Mouse (Mus musculus) heart, embryonic 11.5 days (tissue): Measurements from ENCODE around the gene Apoh. TPM values are rescaled to one million over a fixed set of nuclear protein-coding genes. Genes with fewer than 3 reads are reported as not detected.

Experiments
- ATAC-seq: fragments of 200-750 bp; cut with Nextera tagmentation; replicated peaks from 2 replicates; pipeline ENCODE4 v1.8.0; 2017; ENCODE audit warnings: moderate library complexity; ENCODE audit not compliant: insufficient number of reproducible peaks, low FRiP score, low TSS enrichment
- H3K27ac ChIP-seq: fragments of 300-500 bp; sonication (generic); 2 replicates; pipeline ENCODE4 v1.5.1; 2014; ENCODE audit warnings: mild to moderate bottlenecking, low read depth, low read length
- H3K27me3 ChIP-seq: fragments of 300-500 bp; sonication (generic); 2 replicates; pipeline ENCODE4 v1.6.1; 2014; ENCODE audit warnings: mild to moderate bottlenecking, low read length, mixed read lengths; ENCODE audit not compliant: control insufficient read depth, insufficient read depth
- H3K36me3 ChIP-seq: fragments of 300-500 bp; sonication (generic); 2 replicates; pipeline ENCODE4 v1.6.1; 2014; ENCODE audit warnings: mild to moderate bottlenecking, low read length, moderate library complexity, mixed read lengths; ENCODE audit not compliant: control insufficient read depth, insufficient read depth
- H3K4me1 ChIP-seq: fragments of 300-500 bp; sonication (generic); 2 replicates; pipeline ENCODE4 v1.6.1; 2014; ENCODE audit warnings: low read length; ENCODE audit not compliant: control insufficient read depth, insufficient read depth
- H3K4me2 ChIP-seq: fragments of 300-500 bp; sonication (generic); 2 replicates; pipeline ENCODE4 v1.6.1; 2014; ENCODE audit warnings: mild to moderate bottlenecking, moderate library complexity
- H3K4me3 ChIP-seq: fragments of 300-500 bp; sonication (generic); 2 replicates; pipeline ENCODE4 v1.5.1; 2014; ENCODE audit warnings: low read depth, low read length
- H3K9ac ChIP-seq: fragments of 300-500 bp; sonication (generic); 2 replicates; pipeline ENCODE4 v1.6.1; 2014; ENCODE audit warnings: mild to moderate bottlenecking, low read depth, low read length, moderate library complexity
- H3K9me3 ChIP-seq: fragments of 300-500 bp; sonication (generic); replicated peaks from 2 replicates; pipeline ENCODE4 v1.6.1; 2016; ENCODE audit warnings: low read length; ENCODE audit not compliant: control insufficient read depth
- WGBS: fragments of 180-500 bp; shearing (Covaris S2); extraction: QIAGEN DNeasy Blood & Tissue Kit; methylation state at CpG from one replicate; pipeline ENCODE4 v1.1.7; 2014; ENCODE audit not compliant: insufficient replicate concordance; 5-methylcytosine and 5-hydroxymethylcytosine counted together
- polyA plus RNA-seq: library from polyadenylated mRNA; unstranded; fragments of >200 nt; fragmentation: Nextera tagmentation; extraction: Ambion mirVana; gene quantifications from 2 replicates; pipeline ENCODE4 v1.2.1, GENCODE M21; 2014

The Apoh gene
- polyA plus RNA-seq, 1 experiment from 2014 or later = 0.26 TPM

DNA sequence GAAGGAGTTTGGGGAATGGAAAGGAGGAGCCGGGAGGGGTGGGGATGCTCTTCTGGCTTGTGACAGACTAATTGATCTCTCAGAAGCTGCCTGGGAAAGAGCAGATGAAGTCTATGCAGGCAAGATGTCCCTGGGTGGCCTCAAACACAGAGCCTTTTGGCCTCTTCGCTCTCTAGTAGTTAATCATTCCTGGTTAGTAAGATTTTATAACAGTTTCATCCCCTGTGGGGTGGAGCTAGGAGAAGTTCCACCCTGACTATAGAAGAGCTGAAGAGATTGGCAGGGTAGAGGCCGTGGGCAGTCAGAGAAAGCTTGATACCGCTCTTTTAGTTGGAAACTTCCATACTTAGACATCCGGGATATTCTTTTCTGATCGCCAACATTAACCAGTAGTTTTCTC, 15.8 kb downstream of the Apoh start:
- no peak overlapping the region for H3K4me2 ChIP-seq
- H3K36me3 ChIP-seq = no peaks in the 10 kb centered on the region
- H3K27me3 ChIP-seq = no peaks in the 10 kb centered on the region
- ATAC-seq = no peak
- no peak overlapping the region for H3K4me3 ChIP-seq
- no peak overlapping the region for H3K27ac ChIP-seq
- H3K9me3 ChIP-seq = no peaks in the 10 kb centered on the region
- H3K4me1 ChIP-seq = no peaks in the 10 kb centered on the region
- 76% methylated on average over 6 of the region's 6 CpGs for WGBS
- no peak overlapping the region for H3K9ac ChIP-seq

DNA sequence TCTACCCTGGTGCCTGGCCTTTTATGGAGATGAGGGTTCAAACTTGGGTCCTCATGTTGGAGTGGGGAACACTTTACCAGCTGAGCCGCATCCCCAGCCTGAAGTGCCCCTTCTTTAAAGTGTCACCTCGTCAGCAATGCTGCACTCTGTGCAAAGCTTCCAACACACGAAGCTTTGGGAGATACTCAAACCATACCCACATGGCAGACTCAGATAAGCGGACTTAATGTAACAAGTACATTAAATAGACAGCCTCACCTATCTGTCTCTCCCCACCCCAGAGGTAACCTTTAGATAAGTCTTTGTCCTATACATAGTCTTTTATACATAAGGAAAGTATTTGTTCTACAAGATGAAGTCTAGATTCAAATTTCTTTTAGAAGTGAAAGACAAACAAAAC, 17.8 kb downstream of the Apoh start:
- Histone ChIP-seq H3K4me2 (no peak overlapping the region), H3K9me3 (no peaks in the 10 kb centered on the region), H3K4me3 (no peak overlapping the region), H3K4me1 (peaks cover 7% of the 10 kb centered on the region), H3K9ac (no peak overlapping the region), H3K27me3 (no peaks in the 10 kb centered on the region), H3K36me3 (no peaks in the 10 kb centered on the region), H3K27ac (no peak overlapping the region)
- no peak for ATAC-seq
- WGBS = 55% methylated on average over 4 of the region's 4 CpGs

DNA sequence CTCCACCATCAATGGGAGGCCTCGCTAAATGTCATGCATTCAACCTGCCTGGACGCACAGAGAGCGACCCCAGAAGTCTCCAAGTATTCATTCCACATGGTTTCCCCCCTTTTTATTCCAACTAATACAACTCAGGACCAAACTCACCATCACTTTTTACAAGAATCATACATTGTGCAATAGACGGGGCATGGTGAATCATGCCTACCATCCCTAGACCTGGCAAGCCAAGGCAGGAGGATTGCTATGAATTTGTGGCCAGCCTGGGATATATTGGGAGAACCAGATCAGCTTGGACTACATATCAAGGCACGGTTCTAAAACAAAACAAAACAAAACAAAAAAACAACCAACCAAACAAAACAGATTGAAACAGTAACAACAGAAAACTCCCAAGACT, 19.8 kb downstream of the Apoh start:
- H3K36me3 ChIP-seq = no peaks in the 10 kb centered on the region
- no peak overlapping the region for H3K9ac ChIP-seq
- H3K4me3 ChIP-seq = no peak overlapping the region
- H3K9me3 ChIP-seq = no peaks in the 10 kb centered on the region
- ATAC-seq = no peak
- no peak overlapping the region for H3K27ac ChIP-seq
- no peaks in the 10 kb centered on the region for H3K27me3 ChIP-seq
- no peak overlapping the region for H3K4me2 ChIP-seq
- peaks cover 7% of the 10 kb centered on the region for H3K4me1 ChIP-seq
- WGBS = 81% methylated on average over 5 of the region's 5 CpGs

DNA sequence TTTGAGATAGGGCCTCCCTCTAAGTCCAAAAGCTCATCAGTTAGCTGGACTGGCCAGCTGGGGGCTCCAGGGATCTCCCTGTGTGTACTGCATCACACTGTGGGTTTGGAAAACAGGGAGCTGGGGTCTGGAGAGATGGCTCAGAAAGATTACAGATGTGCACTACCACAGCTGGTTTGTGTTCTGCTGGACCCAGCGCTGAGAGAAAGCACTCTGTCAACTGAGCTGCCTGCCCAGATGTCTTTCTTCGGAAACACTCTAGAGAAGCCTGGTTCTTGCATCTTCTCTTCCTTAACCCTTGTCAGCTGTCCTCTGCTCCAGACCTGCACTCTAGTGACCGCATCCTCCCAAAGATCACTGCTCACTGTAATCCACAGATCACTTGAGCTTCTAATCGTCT, 20.8 kb downstream of the Apoh start:
- Histone ChIP-seq H3K4me1 (peaks cover 7% of the 10 kb centered on the region), H3K4me2 (no peak overlapping the region), H3K27ac (no peak overlapping the region), H3K36me3 (no peaks in the 10 kb centered on the region), H3K27me3 (no peaks in the 10 kb centered on the region), H3K9me3 (no peaks in the 10 kb centered on the region), H3K9ac (no peak overlapping the region; the same call in 1 of the 2 replicates), H3K4me3 (no peak overlapping the region)
- WGBS = 52% methylated on average over 4 of the region's 4 CpGs
- ATAC-seq = no peak

DNA sequence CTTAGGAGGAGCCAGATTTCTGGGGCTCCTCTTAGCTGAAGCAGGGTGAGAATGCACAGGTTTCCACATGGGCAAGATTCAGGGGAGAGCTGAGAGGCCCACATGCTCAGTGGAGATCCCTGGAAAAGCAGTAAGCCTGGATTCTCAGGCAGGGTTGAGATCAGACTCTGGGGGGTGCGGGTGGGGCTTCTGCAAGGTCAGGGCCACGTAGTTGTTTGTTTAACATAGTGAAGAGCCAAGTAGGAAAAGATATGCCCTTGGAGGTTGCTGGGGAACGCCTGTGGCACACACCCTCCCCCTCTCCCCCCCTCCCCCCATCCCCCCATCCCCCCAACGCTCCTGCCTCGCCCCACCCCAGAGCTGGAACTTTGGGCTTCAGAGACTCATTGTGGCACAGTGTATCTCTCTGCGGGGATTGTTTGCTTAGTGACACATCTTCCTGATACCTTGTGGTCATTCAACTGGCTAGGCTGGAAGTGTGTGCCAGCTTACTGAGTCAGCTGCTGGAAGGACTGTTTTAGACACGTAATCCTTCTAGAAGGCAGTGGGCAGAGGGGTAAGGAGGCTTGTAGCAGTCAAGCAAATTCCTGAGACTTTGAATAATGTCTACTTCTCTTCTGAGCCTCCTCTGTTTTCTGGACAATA, 21.9 kb downstream of the Apoh start:
- H3K4me1 ChIP-seq = peaks cover 7% of the 10 kb centered on the region
- WGBS = 37% methylated on average over 6 of the region's 7 CpGs
- no peak for ATAC-seq

DNA sequence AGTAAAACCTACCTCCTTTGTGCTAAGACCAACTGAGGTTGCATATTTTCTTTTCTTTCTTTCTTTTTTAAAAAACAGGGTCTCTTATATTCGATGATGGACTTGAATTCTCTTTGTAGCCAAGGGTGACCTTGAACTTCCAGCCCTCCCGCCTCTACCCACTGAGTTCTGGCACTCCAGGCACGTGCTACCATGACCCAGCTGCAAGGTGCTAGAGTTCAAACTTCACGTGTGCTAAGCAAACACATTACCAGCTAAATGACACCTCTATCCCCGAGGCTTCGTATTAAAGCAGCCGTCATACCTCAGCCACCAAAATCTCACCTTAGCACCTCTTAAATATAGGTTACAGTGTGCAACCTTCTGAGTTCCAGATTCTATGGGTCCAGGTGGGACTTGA, 22.4 kb downstream of the Apoh start:
- WGBS = 68% methylated on average over 7 of the region's 7 CpGs
- Histone ChIP-seq H3K4me3 (no peak overlapping the region), H3K27me3 (no peaks in the 10 kb centered on the region), H3K9me3 (no peaks in the 10 kb centered on the region), H3K4me1 (peaks cover 7% of the 10 kb centered on the region), H3K27ac (no peak overlapping the region), H3K4me2 (no peak overlapping the region), H3K36me3 (no peaks in the 10 kb centered on the region), H3K9ac (no peak overlapping the region)
- no peak for ATAC-seq

More for the DNA sequence above, 21.9 kb downstream of the Apoh start:
- Histone ChIP-seq H3K36me3 (no peaks in the 10 kb centered on the region), H3K4me3 (no peak overlapping the region), H3K4me2 (no peak overlapping the region), H3K9me3 (no peaks in the 10 kb centered on the region), H3K27me3 (no peaks in the 10 kb centered on the region), H3K9ac (no peak overlapping the region), H3K27ac (no peak overlapping the region)

DNA sequence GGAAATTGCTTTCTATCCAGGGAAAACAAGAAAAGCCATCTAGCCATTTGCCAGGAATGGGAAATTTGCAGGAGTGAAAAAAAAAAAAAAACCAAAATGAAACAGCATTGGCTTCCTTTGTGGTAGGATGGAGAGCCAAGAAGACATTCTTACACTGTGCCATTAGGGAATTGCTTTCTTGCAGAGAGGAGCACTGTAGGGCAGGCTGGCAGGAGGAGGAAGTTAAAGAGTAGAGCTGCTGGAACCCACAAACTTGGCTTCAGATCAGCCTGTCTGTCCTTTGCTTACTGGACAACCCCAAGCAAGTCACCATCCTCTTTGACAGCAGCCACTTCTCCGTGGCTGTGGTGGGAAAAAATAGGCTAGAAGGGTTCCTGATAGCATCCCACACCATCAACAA, 23.9 kb downstream of the Apoh start:
- Histone ChIP-seq H3K36me3 (no peaks in the 10 kb centered on the region), H3K27ac (no peak overlapping the region), H3K9me3 (no peaks in the 10 kb centered on the region), H3K27me3 (no peaks in the 10 kb centered on the region), H3K4me3 (no peak overlapping the region), H3K4me2 (no peak overlapping the region), H3K9ac (no peak overlapping the region), H3K4me1 (peaks cover 7% of the 10 kb centered on the region)
- ATAC-seq = no peak
- 60% methylated on average over 1 of the region's 1 CpGs for WGBS

DNA sequence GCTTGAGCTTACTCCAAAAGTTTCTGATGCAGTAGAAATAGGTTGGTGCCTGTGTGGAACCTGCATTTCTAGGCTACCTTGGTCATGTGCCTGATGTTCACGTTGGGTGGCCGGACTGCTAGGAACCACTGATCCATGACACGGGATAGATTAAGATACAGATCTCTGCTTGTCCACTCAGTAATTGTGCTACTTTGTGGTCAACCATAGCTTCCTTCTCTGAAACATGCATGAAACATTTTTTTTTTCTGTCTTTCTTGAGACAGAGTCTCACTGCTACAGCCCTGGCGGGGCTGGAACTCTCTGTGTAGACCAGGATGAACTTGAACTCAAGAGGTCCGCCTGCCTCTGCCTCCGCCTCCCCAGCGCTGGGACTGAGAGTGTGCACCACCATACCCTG, 33.7 kb downstream of the Apoh start:
- 90% methylated on average over 7 of the region's 7 CpGs for WGBS
- H3K4me3 ChIP-seq = no peak overlapping the region
- no peaks in the 10 kb centered on the region for H3K4me1 ChIP-seq
- no peaks in the 10 kb centered on the region for H3K27me3 ChIP-seq
- no peaks in the 10 kb centered on the region for H3K36me3 ChIP-seq
- H3K4me2 ChIP-seq = no peak overlapping the region
- no peak overlapping the region for H3K9ac ChIP-seq
- no peak for ATAC-seq
- H3K27ac ChIP-seq = no peak overlapping the region
- H3K9me3 ChIP-seq = no peaks in the 10 kb centered on the region

DNA sequence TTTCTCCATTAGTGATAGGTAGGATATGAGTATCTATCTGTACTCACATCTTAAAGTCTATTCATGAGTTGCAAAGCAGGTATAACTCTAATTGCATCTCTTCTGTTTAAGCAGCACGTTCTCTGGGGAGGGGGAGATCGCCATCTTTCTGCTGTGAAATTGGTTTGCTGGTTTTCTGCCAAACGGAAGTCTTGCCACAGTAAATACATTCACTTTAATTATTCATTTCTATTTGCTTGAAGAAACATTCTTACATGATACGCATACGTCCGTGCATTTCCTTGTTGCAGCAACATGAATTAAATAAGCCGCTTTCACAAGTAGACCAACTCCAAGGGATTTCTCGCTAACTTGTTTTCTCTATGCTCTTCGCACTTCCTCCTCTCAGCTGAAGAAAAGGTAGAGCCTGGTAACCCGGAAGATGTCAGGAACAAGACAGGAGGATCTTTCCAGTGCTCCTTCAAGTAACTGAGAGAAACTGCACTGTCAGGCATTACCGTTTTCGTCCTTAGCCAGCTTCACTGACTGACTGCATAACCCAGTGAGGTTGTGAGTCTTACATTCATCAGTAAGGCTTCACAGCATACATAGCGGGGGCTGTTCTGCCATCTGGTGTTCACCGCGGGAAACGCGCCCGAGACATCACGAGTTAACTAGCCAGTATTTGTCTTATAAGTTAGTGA, 34.7 kb downstream of the Apoh start:
- peak; percentile 63; the same call in 1 of the 2 replicates for ATAC-seq
- no peak overlapping the region for H3K27ac ChIP-seq
- H3K36me3 ChIP-seq = no peaks in the 10 kb centered on the region
- no peak overlapping the region for H3K4me2 ChIP-seq
- H3K9ac ChIP-seq = no peak overlapping the region
- no peaks in the 10 kb centered on the region for H3K27me3 ChIP-seq
- no peak overlapping the region for H3K4me3 ChIP-seq
- 43% methylated on average over 19 of the region's 19 CpGs for WGBS
- H3K4me1 ChIP-seq = no peaks in the 10 kb centered on the region
- no peaks in the 10 kb centered on the region for H3K9me3 ChIP-seq
